ENCODE assay signal across 8 mouse cellular contexts in the genomic region with DNA sequence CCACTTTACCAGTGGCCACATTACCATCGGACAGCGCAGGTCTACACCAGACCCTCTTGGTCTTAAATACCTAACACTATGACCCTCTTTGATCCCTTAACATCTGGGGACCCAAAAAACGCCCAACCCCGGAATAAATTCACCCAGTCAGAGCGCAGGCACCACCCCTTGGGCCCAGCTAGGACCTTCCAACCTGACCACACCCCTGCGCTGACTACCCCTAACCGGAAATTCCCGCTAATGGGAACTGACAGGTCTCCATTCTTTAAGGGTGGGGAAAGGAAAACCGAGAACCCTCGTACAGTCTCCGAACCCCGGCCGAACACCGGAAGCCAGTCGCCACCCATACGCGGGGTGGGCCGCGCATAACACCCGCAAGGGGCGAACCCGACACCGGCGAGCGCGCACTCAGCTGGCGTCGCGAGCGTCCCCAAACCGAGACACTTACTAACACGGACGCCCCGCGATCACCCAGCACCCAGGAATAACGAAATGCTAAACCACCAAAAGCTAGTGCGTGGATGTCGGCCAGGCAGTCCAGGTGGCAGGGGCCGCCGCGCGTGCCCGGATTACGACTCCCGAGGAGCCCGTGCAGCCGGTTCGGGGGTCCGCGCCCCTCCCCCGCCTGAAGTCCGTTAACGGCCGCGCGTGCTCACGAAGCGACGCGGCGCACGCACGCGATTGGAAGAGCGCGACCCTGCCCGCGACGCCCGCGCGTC. TPM values are rescaled to one million over a fixed set of nuclear protein-coding genes. Genes with fewer than 3 reads are reported as not detected.
A peak's percentile ranks its signal among the peaks of the same experiment; 100 is the strongest.
DNase-seq lines count a peak whose midpoint lies in the region; ATAC-seq and TF ChIP-seq lines count a peak whose summit lies in the region.

No protein-coding gene starts in this region.

- H3K9ac ChIP-seq in limb, embryonic 12.5 days (replicated peaks): peak overlapping the region; percentile 83
- H3K9ac ChIP-seq in midbrain, embryonic 12.5 days (replicated peaks): peak overlapping the region; percentile 83

- peak; percentile 40 to 61 for DNase-seq in right cerebral cortex, adult 2 months (ENCODE audit: low spot score in 2 of 2)
- DNase-seq in right cerebral cortex, postnatal 25 days: no peak
- peak; percentile 65 for DNase-seq in gastrocnemius, postnatal 25 days
- DNase-seq in induced T-regulatory cell, adult 2 months (ENCODE audit: low read depth): peak; percentile 83
- peak; percentile 55 to 70 for DNase-seq in spleen, postnatal 36 days (ENCODE audit: low spot score in 2 of 2)

- no peaks in the 10 kb centered on the region for H3K36me3 ChIP-seq in limb, embryonic 12.5 days
- no peaks in the 10 kb centered on the region for H3K36me3 ChIP-seq in midbrain, embryonic 12.5 days

- peak overlapping the region; percentile 84 for H3K27ac ChIP-seq in cortical plate, adult 2 months (ENCODE audit: insufficient read depth, low read length)
- peak overlapping the region; percentile 89 for H3K27ac ChIP-seq in limb, embryonic 12.5 days
- H3K27ac ChIP-seq in midbrain, embryonic 12.5 days (replicated peaks): peak overlapping the region; percentile 90

- no peak for TF ChIP-seq CTCF in cortical plate, adult 2 months (IDR thresholded peaks at IDR 0.05; ENCODE audit: extremely low read depth, insufficient read depth, low read length)

- H3K27me3 ChIP-seq in limb, embryonic 12.5 days: 0 out of 2 replicates have a peak, but pooled peaks cover 4% of the 10 kb centered on the region
- H3K27me3 ChIP-seq in midbrain, embryonic 12.5 days: peaks cover 12% of the 10 kb centered on the region; the same call in 1 of the 2 replicates

- under 1% methylated on average over 72 of the region's 72 CpGs for WGBS in limb, embryonic 12.5 days
- under 1% methylated on average over 72 of the region's 72 CpGs for WGBS in midbrain, embryonic 12.5 days

- H3K4me1 ChIP-seq in cortical plate, adult 2 months (ENCODE audit: control insufficient read depth, insufficient read depth, low read length): peaks cover 2% of the 10 kb centered on the region
- peaks cover 21% of the 10 kb centered on the region for H3K4me1 ChIP-seq in limb, embryonic 12.5 days (replicated peaks)
- H3K4me1 ChIP-seq in midbrain, embryonic 12.5 days: peaks cover 20% of the 10 kb centered on the region

- H3K4me3 ChIP-seq in cortical plate, adult 2 months (ENCODE audit: insufficient read depth, low read length): peak overlapping the region; percentile 72
- H3K4me3 ChIP-seq in limb, embryonic 12.5 days (replicated peaks): peak overlapping the region; percentile 90
- H3K4me3 ChIP-seq in midbrain, embryonic 12.5 days: peak overlapping the region; percentile 93

- peak; percentile 58 for ATAC-seq in limb, embryonic 12.5 days (ENCODE audit: insufficient number of reproducible peaks, insufficient read depth, low FRiP score, low TSS enrichment, low read depth)
- peak; percentile 72 for ATAC-seq in midbrain, embryonic 12.5 days (ENCODE audit: low FRiP score, low read depth)

- TF ChIP-seq POLR2A in cortical plate, adult 2 months (IDR thresholded peaks at IDR 0.05; ENCODE audit: extremely low read depth, insufficient read depth, low read length): no peak

- H3K9me3 ChIP-seq in limb, embryonic 12.5 days: 0 out of 2 replicates have a peak, but pooled peaks cover 3% of the 10 kb centered on the region
- H3K9me3 ChIP-seq in midbrain, embryonic 12.5 days: no peaks in the 10 kb centered on the region

- H3K4me2 ChIP-seq in limb, embryonic 12.5 days: peak overlapping the region; percentile 88
- H3K4me2 ChIP-seq in midbrain, embryonic 12.5 days (replicated peaks): peak overlapping the region; percentile 77

RNA-seq across cellular contexts. Expression of gene Zc3h7a, which starts 0.5 kb away (rescaled TPM):
- 76.4 and 77.7 TPM in 2 replicates for polyA plus RNA-seq in cortical plate, adult 2 months (2012; rRNA removed)
- 10 to 100 TPM; 18.0 to 18.5 TPM for total RNA-seq in gastrocnemius, postnatal 25 days (2021)
- 98.3 and 101 TPM in 2 replicates for polyA plus RNA-seq in limb, embryonic 12.5 days (2016; fragmentation: Nextera tagmentation; extraction: Ambion mirVana)
- polyA plus RNA-seq in midbrain, embryonic 12.5 days (2016; fragmentation: Nextera tagmentation; extraction: Ambion mirVana): 103 and 106 TPM in 2 replicates

RNA-seq across cellular contexts. Expression of gene Rsl1d1, which starts 27.5 kb away (rescaled TPM):
- 38.6 and 38.9 TPM in 2 replicates for polyA plus RNA-seq in cortical plate, adult 2 months (2012; rRNA removed)
- total RNA-seq in gastrocnemius, postnatal 25 days (2021): 10 to 100 TPM; 43.9 to 45.5 TPM
- polyA plus RNA-seq in limb, embryonic 12.5 days (2016; fragmentation: Nextera tagmentation; extraction: Ambion mirVana): 224 and 225 TPM in 2 replicates
- 205 and 209 TPM in 2 replicates for polyA plus RNA-seq in midbrain, embryonic 12.5 days (2016; fragmentation: Nextera tagmentation; extraction: Ambion mirVana)

RNA-seq across cellular contexts. Expression of gene Txndc11, which starts 41.2 kb away (rescaled TPM):
- polyA plus RNA-seq in cortical plate, adult 2 months (2012; rRNA removed): 24.2 and 25.2 TPM in 2 replicates
- total RNA-seq in gastrocnemius, postnatal 25 days (2021): 10 to 100 TPM in 1 of 2 experiments, 1 to 10 TPM in 1; 8.9 to 10.1 TPM
- 36.3 and 39.5 TPM in 2 replicates for polyA plus RNA-seq in limb, embryonic 12.5 days (2016; fragmentation: Nextera tagmentation; extraction: Ambion mirVana)
- polyA plus RNA-seq in midbrain, embryonic 12.5 days (2016; fragmentation: Nextera tagmentation; extraction: Ambion mirVana): 30.5 and 31.5 TPM in 2 replicates
